Mouse (Mus musculus) thymus, postnatal 4 days (tissue): ENCODE data around the gene Spata19.

ENCODE experiments used
- DNase-seq: peaks from one replicate; pipeline ENCODE4 v3.0.0; 2021

Gene Spata19

DNA sequence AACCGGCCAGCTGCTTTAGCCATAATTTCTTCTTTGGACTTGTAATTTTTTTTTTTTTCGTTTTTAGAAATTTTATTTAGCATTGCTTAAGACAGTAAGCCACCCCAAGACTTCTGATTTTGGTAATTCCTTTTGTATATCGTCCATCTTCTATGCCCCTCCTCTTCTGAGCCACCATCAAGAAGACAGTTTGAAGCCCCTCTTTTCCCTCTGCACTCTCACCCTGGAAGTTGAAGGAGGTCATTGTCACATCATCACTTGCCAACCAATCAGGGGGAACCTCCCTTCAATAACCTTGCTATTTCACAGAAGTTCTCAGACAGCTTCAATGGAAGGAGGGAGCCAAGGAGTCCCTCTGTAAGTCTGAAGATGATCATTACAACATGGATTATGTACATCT lies at the start of gene Spata19:
Gene Spata19, plus strand, starts transcription at position 301 of the 400 bp plus-strand sequence.
- DNase-seq = no peak

DNA sequence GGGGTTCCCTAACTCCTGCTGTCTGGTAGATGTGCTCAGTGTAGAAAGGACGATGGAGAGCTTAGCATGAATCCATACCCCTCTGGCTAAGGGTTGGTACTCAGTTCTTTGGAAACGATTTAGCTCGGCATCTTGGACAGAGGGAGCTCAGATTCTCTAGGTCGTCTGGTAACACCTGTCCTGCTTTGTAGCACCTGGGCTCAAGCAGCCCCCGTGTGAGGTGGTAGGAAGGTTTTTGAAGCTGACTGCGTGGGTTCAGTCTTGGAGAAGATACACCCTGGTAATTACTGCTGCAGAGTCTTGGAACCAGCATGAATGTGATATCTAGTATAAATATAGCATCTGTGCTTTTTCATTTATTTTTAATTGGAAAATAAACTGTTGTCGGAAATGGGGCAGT lies 43.5 kb upstream of the Spata19 start:
- no peak for DNase-seq

DNA sequence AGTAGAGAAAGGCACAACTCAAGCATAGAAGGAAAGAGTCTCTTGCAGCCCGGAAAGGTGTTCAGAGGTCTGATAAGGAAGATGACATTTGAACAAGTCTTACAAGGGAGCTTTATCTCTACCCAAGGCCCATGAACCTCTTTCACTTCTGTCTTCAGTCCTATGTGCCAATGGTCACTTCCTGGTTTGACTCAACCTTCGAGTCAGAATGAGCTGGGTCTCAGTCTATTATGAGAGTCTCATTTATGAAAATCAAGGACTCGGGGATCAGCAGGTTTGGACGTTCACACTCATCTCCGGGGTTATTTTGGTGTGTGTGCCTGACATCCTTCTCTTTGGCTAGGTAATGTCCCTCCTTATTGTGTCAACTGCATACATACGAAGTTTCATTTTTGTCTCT lies 38.7 kb upstream of the Spata19 start:
- DNase-seq = no peak

DNA sequence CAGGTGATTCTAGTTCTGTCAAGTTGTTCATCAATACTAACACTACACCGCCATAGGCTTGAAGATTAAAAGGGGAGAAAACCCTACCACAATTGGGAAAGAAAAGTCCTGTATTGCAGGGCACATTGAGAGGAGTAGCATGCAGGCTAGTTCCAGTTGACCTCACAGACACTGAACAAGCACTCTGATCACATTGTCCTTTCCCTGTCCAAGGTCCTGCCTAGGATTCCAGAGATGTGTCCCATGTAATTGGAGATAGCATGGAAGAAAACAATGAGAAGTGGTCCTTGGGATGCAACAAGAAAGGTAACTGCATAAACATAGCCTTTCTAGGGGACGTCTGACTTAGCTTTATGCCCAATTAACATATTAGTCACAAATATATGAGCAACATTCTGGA lies 29.4 kb upstream of the Spata19 start:
- DNase-seq = no peak

DNA sequence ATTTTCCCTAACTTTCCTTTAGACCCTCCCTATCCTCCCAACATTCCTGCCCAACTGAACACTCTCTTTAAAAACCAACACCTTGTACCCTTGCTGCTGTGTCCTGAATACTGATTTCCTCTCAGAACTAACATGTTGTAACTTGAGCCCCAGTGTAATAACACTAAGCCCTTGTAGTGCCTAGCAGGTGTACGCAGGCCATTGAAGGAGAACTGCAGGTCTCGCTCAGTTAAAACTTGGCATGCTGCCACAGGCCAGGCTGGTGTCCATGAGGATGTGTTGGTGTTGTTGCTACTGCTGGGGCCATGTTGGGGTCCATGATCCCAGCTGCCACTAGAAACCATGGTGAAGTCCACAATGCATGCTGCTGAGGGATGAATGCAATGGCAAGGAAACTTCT lies 27.5 kb upstream of the Spata19 start:
- DNase-seq = no peak

DNA sequence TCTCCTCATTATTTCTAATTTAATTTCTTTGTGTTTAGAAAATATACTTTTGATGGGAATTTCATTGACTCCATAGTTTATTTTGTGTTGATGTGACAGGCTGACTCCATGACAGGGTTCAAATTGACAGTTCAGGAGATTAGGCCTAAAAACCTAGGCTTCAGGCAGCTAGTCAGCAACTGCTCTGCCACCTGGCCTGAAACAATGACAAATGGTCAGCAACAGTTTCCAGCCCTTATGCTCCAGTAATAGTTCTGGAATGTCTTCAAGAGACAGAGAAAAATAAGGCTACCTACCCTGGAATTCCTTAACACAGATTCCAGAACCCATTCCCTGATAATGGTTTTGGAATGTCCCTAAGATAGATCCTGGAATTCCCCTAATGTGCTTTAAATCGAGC lies 20.9 kb upstream of the Spata19 start:
- DNase-seq = no peak

DNA sequence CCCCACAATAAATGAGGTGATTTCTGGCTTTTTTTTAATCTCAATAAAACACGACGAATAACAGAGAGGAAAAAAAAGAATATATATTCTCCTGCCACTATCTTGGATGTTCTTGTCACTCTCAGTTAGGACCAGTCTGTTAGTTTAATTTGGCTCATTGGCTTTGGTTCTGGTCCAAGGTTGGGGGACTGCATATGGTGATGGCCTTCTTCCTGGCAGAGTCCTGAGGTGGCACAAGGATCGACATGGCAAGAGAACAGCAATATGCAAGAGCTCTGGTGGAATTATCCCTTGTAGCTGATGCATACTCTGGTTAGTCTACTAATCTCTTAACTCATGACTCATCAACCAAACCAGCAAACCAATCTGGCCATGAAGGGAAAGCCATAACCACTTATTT lies 9.6 kb upstream of the Spata19 start:
- no peak for DNase-seq

DNA sequence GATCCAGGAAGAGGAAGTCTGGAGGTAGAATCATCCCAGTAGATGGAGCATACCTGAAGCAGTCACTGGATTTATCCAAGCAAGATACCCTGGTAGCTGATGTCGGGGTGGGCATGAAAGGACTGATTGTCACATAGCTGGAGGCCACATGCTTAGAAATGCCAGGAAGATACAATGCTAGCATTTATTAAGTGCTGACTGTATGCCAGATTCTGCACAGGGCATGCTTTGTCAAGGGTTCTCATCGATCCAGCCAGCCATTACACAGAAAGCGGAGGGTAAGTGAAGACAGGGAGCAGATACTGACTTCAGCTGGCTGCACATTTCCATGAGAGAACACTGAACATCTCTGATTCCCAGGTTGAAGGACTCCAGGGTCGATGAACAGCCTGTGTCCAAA lies 4.6 kb downstream of the Spata19 start:
- DNase-seq = no peak

DNA sequence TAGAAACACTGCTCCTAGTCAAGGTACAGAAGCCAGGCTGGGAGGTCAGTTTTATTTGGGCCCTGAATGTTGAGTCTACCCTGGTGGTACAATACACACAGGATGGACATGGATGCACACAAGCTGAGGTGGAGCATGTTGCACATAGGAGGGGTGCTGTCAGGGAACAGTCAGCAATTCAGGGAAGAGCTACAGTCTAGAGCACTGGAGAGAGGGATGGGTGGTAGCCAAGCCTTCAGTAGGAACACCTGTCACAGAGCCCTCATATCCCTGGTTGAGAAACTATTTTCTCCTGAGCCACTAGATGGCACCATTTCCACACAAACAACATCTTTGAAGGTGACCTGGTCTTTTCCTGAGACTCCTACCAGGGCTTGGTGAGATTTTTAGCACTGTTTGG lies 13.1 kb downstream of the Spata19 start:
- DNase-seq = no peak

DNA sequence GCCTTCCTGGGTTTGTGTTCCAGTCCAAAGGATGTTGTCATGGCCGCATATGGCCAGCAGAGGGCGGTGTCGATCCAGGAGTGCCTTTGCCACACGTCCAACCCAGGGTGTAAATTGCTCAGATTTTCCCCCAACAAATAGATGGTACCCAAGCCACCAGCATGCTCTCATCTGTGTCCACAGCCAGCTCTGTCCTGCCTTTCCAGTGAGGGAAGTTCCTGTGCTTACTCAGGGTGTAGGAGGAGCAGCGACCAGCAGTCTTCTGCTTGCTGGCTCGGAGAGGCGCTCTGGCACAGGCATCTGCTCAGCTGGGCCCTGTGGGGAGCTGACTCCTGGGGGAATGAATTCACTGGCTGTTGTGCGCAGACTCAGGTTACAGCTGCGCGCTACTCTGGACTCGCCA lies 17.5 kb downstream of the Spata19 start:
- peak; percentile 58 for DNase-seq

DNA sequence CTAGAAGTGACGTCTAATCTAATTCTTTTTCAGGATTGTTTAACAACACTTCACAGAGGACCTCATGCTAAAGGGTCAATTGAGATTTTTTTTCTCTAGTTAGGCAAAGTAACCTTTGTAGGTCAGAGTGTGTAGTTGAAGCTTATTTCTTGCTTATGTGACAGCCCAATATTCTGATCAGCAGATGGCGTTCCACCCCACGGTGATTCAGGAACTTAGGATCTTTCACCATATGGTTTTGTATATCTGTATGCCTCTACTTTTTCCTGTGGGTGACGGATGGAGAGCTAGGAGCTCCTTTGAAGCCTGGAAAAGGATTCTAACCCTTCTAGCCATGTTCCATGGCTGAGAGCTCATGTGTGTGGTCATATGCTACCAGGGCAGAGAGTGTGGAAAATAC lies 27.9 kb downstream of the Spata19 start:
- no peak for DNase-seq

DNA sequence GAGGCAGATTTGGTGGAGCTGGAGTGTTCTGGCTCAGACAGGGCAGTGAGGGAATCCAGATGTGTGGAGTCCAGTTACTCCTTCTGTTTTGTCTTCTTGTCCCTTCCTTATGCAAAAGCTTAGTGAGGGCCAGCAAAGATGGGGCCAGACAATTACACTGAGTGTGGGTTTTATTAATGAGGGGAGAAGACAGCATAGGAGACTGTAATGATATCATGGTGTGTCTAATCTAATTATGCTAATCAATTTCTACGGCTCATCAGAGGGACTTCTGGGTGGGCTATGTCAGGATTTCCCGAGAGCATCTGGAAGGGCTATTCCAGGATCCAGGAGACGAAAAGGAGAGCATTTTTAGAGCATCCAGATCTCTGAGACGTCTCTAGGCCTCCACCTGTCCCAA lies 32.0 kb downstream of the Spata19 start:
- no peak for DNase-seq

DNA sequence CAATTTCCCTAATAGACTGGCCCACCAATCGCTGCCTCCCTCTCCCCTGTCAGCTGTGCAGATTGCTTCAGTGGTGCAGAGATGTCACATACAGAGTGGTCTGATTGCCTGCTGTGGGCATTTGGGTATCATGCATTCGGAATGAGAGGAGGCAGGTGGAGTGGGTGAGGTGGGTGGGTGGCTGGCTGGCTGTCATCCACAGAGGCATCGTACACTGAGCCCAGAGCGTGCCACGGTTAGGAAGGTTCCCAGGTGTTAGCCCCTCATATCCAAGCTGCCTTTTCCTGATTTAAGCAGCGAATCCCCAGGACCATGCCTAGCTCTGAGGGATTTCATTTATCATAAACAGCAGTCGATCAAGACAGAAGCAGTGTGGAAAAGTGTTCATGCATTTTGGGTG lies 36.7 kb downstream of the Spata19 start:
- no peak for DNase-seq

DNA sequence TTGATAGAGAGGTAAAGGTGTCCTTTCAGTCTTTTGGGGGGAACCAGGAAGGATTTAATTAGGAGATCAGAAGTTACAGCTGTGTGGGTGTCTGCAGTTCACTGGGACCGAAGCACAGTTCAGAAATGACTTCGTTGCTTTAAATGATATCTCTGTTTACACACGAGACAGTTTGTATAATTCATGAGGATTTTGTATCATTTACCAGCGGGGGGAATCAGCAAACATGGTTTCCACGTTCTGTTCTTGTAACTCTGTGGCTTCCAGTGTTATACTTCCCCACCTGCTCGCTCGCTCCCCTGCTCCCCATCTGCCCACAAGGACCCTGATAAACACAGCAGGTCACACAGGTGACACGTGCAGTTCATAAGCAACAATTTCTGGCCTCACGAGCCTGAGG lies 39.3 kb downstream of the Spata19 start:
- no peak for DNase-seq

DNA sequence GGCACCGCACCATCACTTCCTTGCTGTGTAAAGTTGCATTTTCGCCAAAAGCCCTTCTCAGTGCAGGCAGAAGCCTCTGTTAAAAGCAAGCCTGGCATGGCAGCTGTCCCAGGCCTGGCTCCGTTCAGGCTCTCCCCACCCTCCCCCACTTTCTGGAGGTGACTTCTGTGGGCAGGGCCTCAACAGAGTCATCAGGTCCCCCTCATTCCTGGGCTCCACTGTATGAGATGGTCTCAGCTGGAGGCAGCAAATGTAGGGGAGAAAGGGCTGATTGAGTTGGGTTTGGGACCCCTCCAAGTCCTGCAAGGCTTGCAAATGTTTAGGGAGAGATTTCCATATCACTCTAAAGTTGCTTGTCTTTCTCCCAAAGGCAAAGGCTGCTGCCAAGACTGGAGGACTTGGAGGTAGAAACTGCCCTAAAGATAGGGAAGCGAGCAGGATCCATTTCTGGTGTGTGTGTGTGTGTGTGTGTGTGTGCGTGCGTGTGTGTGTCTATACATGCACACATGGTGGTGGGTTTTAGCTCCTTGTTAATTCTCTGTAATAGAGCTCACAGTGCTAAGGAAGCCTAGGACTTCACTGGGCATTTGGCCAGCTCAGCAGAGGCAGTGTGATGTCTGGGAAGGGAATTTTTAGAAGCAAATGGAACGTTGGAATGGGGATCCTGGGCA lies 40.9 kb downstream of the Spata19 start:
- no peak for DNase-seq

DNA sequence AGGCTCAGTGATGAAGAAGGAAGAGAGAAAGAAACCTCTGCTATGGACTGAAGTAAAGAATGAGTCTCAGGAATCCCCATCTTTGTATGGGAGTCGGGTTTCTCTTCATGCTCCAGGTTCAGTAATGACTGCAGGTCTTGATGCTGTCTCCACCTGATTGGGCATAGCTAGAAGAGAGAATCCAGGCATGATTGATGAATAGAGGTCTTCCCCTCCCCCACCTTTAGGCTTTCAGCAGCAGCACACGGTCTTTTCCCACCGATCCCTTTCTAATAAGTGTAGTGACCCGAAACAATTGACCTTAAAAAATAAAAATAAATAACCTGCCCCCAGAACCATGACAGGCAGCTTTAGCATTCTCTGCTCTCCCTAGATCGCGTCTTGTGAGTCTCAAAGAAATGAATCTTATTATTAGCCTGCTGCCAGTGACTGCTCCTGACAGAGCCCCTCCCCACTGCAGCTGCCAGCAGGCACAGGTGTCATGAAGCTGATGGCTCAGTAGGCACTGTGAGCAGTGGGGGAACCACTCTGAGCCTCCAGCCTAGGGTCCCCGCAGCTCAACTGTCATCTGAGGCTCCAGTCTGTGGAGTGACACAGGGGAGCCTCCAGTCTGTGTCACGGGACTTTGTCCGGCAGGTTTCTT lies 53.3 kb downstream of the Spata19 start:
- no peak for DNase-seq
